Mouse (Mus musculus): ENCODE measurements at regions not wholly inside any gene's neighbourhood (a gene's known extent, or its start where the extent isn't known, plus 50 kb on each side); places are given as distances from the start of the nearest gene placed in this dataset.

- intact Hi-C loops (cut with DNase I): no loop called here
- DNase-seq: no peak
Observed at GRCm38 (mm10) chr14:100362786-100363185, 78.3 kb upstream of the Klf12 start.

DNA sequence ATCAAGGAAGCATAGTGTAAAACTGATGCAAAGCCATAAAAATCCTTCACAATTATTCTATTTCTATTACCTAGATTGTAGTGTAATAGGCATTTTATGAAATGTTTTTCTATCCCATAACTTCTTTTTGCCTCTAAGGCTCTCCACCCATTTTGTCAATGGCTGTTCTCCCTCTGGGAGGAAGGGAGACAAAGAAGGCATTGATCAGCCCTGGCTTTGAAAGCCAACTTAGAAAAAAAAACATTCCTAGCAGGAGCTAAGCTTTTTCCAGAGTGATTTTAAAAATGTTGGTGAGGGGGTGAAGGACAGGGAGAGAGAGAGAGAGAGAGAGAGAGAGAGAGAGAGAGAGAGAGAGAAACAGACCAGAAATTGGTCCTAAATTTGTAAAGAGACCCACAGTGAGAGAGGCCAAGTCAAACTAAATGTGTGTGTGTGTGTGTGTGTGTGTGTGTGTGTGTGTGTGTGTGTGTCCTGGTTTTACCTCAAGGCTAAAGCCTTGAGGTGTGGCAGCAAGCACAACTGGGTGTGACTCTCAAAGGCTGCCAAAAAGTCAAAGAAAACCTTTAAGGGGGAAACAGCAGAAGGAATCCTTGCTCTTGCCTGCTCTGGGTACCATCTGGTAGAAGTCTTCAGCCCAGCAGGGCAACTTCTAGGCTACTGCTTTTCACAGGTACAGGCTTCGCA lies 77.0 kb upstream of the Klf12 start:
- intact Hi-C loops (cut with DNase I): no loop called here
- DNase-seq: no peak

GRCm38 (mm10) chr14:100359881-100360280 lies 75.4 kb upstream of the Klf12 start:
- no peak for DNase-seq
- intact Hi-C loops (cut with DNase I): no loop called here

DNA sequence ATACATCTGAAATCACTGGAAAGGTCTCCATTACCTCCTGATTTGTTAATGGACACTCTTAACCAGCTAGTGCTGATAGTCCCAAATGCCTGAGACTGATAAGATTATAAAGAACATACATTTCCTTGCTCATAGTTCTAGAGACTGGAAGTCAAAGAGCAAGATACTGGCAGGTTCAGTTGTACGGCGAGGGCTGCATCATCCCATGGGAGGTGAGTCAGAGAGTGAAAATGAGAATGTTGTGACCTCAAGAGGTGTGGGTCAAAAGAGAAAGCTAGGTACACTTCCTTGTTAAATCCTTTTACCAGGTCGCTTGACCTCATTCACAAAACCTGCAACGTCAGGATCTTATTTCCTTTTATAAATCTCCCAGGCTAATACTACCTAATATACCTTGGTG lies 72.7 kb upstream of the Klf12 start:
- intact Hi-C loops (cut with DNase I): no loop called here
- no peak for DNase-seq

GRCm38 (mm10) chr14:100353508-100353907 lies 69.0 kb upstream of the Klf12 start:
- intact Hi-C loops (cut with DNase I): no loop called here
- no peak for DNase-seq

DNA sequence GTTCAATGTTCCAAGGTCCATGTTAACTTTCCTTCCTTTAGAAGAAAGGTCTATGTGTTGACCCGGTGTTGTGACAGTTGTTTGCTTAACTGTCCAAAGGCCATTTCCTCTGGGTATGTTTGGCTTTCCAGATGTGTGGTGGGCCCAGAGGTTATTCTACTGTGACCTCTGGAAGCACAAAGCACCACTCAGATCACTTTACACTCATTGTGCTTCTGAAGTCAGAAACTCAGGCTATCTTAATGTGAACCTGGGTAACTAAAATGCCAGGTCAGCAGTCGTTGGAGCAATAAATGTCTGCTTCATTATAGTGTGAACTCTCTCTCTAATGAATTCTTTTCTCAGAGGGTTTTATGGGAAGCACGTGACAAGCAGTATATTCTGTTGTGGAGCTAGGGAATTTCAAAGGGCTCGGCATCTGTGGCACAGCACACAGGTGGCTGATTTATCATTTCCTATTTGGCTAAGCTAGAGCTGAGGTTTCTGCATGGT lies 68.5 kb upstream of the Klf12 start:
- DNase-seq: no peak
- intact Hi-C loops (cut with DNase I): no loop called here

DNA sequence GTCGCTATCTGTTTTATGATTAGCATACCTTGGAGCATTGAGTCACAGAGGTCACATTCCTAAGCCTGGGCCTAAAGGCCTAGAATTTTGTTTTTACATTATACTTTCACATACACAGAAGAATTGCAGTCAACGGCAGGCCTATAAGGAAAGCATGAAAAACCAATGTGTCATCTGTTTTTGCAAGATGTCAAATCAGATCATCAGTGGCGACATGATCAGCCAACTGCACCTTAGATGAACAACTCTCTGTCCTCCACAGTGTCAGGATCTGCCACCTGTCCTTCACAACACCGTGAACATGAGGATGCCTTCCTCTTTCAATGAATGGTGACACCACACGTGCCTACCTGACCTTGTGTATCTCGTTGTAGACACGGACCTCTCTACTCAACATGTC lies 66.5 kb upstream of the Klf12 start:
- intact Hi-C loops (cut with DNase I): no loop called here
- no peak for DNase-seq

- intact Hi-C loops (cut with DNase I): no loop called here
- DNase-seq: no peak
Observed at GRCm38 (mm10) chr14:100350021-100350790, 65.7 kb upstream of the Klf12 start.

GRCm38 (mm10) chr14:100348336-100349164 lies 64.1 kb upstream of the Klf12 start:
- no peak for DNase-seq

DNA sequence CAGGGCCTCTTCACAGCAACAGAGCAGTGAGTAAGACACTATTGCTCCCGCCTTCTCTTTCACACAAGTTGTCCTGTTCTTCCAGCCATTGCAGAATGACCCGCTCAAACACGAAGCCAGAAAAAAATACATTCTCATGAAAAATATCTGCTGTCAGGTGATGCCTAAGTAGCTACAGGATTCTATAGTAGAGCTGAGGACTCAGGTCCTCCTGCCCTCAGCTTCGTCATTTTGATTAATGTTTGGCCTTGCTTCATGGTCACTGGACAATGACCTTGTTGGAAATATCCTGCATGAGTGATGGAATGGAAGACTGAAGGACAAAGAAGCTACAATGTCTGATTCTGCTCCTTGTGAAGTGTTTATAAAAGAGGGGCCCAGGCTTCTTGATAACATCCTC lies 52.4 kb upstream of the Klf12 start:
- intact Hi-C loops (cut with DNase I): no loop called here
- DNase-seq: no peak

More at GRCm38 (mm10) chr14:100348336-100349164, 64.1 kb upstream of the Klf12 start:
- intact Hi-C loops (cut with DNase I): no loop called here

Small RNA genes in the stretch of these regions (microRNA-seq; reads per million reads assigned to microRNA genes)
- gene Gm22401: 0 reads per million in 2 experiments
